Mouse (Mus musculus) hindbrain, postnatal 0 days (tissue): ENCODE data around the gene Eif4e2. TPM values are rescaled to one million over a fixed set of nuclear protein-coding genes. Genes with fewer than 3 reads are reported as not detected.

ENCODE experiments used
- ATAC-seq: fragments of 200-750 bp; cut with Nextera tagmentation; 2 replicates; pipeline ENCODE4 v1.8.0; 2017; ENCODE audit warnings: mild to moderate bottlenecking, moderate TSS enrichment, moderate library complexity
- DNase-seq: peaks from one replicate; pipeline ENCODE4 v3.0.0-alpha.2; 2015; ENCODE audit warnings: low spot score
- H3K27ac ChIP-seq: fragments of 300-500 bp; sonication (generic); 2 replicates; pipeline ENCODE4 v1.5.1; 2014; ENCODE audit warnings: mild to moderate bottlenecking
- H3K27me3 ChIP-seq: fragments of 300-500 bp; sonication (generic); 2 replicates; pipeline ENCODE4 v1.6.1; 2014; ENCODE audit warnings: low read length, mixed read lengths; ENCODE audit not compliant: insufficient read depth
- H3K36me3 ChIP-seq: fragments of 300-500 bp; sonication (generic); 2 replicates; pipeline ENCODE4 v1.6.1; 2014; ENCODE audit warnings: low read length, mixed read lengths; ENCODE audit not compliant: insufficient read depth
- H3K4me1 ChIP-seq: fragments of 300-500 bp; sonication (generic); 2 replicates; pipeline ENCODE4 v1.6.1; 2014; ENCODE audit warnings: antibody characterized with exemption, low read length, mixed read lengths; ENCODE audit not compliant: insufficient read depth
- H3K4me2 ChIP-seq: fragments of 300-500 bp; sonication (generic); 2 replicates; pipeline ENCODE4 v1.6.1; 2014; ENCODE audit warnings: low read depth, mild to moderate bottlenecking, low read length, moderate library complexity, mixed read lengths
- H3K4me3 ChIP-seq: fragments of 300-500 bp; sonication (generic); 2 replicates; pipeline ENCODE4 v1.5.1; 2014; ENCODE audit warnings: low read length
- H3K9ac ChIP-seq: fragments of 300-500 bp; sonication (generic); replicated peaks from 2 replicates; pipeline ENCODE4 v1.6.1; 2014; ENCODE audit warnings: mild to moderate bottlenecking, low read length, moderate library complexity, mixed read lengths
- H3K9me3 ChIP-seq: fragments of 300-500 bp; sonication (generic); 2 replicates; pipeline ENCODE4 v1.6.1; 2016; ENCODE audit warnings: low read length, mixed read lengths
- CTCF ChIP-seq: IDR thresholded peaks from 2 replicates; pipeline ENCODE4 v1.5.1; 2016; ENCODE audit warnings: antibody characterized with exemption, control low read depth, low read depth
- WGBS: fragments of 180-500 bp; shearing (Covaris S2); extraction: QIAGEN DNeasy Blood & Tissue Kit; methylation state at CpG from one replicate; pipeline ENCODE4 v1.1.7; 2014; 5-methylcytosine and 5-hydroxymethylcytosine counted together
- polyA plus RNA-seq: library from polyadenylated mRNA; unstranded; fragments of >200 nt; fragmentation: Nextera tagmentation; extraction: Ambion mirVana; gene quantifications from 2 replicates; pipeline ENCODE4 v1.2.1, GENCODE M21; 2015
- total RNA-seq: library from RNA; depleted of rRNA; stranded (reverse); fragments of >200 nt; gene quantifications from 2 replicates; pipeline ENCODE4 v1.2.3, GENCODE M21; 2014

Eif4e2 gene
- total and polyA plus RNA-seq, 2 experiments from 2014 or later = 60.4 to 99.7 TPM

- no peaks in the 10 kb centered on the region for H3K9me3 ChIP-seq
- no peaks in the 10 kb centered on the region for H3K27me3 ChIP-seq
- H3K27ac ChIP-seq = peak overlapping the region; percentile 76
- no peak overlapping the region for H3K4me2 ChIP-seq
- ATAC-seq (peak; percentile 21), DNase-seq (peak; percentile 58)
- no peaks in the 10 kb centered on the region for H3K36me3 ChIP-seq
- no peak for TF ChIP-seq CTCF
- H3K4me1 ChIP-seq = peaks cover 9% of the 10 kb centered on the region; the same call in 1 of the 2 replicates
- H3K9ac ChIP-seq = no peak overlapping the region
- no peak overlapping the region for H3K4me3 ChIP-seq
- WGBS = 39% methylated on average over 4 of the region's 4 CpGs
Measured at GRCm38 (mm10) chr1:87274134-87274533, 60.4 kb downstream of the Eif4e2 start.

DNA sequence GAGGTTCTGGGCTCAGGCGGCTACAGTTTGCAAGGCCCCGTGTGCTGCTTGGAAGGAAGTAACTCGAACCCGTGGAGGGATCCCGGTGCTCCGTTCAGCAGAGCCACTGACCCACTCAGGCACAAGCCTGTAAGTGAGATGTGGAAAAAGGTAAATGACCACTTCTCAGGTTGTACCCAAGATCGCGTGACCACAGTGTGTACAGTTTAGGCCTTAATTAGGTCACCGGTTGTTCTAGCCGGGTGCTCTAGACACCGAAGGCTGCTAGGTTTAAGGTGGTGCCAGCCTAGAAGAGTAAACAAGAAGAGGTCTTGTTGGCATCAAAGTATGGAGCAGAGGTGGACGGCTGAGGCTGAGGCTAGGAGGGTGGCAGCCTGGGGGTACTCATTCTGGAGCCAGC lies 61.4 kb downstream of the Eif4e2 start:
- DNase-seq (no peak), ATAC-seq (no peak)
- Histone ChIP-seq H3K27ac (no peak overlapping the region), H3K4me3 (no peak overlapping the region), H3K4me2 (no peak overlapping the region), H3K9ac (no peak overlapping the region), H3K4me1 (peaks cover 9% of the 10 kb centered on the region; the same call in 1 of the 2 replicates), H3K36me3 (no peaks in the 10 kb centered on the region), H3K9me3 (no peaks in the 10 kb centered on the region), H3K27me3 (no peaks in the 10 kb centered on the region)
- WGBS = 91% methylated on average over 12 of the region's 12 CpGs
- TF ChIP-seq CTCF = no peak

GRCm38 (mm10) chr1:87276056-87276455 lies 62.3 kb downstream of the Eif4e2 start:
- DNase-seq (no peak), ATAC-seq (no peak)
- no peak overlapping the region for H3K4me3 ChIP-seq
- no peaks in the 10 kb centered on the region for H3K27me3 ChIP-seq
- H3K9me3 ChIP-seq = no peaks in the 10 kb centered on the region
- no peak overlapping the region for H3K9ac ChIP-seq
- 35% methylated on average over 2 of the region's 2 CpGs for WGBS
- H3K4me2 ChIP-seq = no peak overlapping the region
- no peaks in the 10 kb centered on the region for H3K36me3 ChIP-seq
- TF ChIP-seq CTCF = no peak
- peaks cover 9% of the 10 kb centered on the region; the same call in 1 of the 2 replicates for H3K4me1 ChIP-seq
- no peak overlapping the region for H3K27ac ChIP-seq

DNA sequence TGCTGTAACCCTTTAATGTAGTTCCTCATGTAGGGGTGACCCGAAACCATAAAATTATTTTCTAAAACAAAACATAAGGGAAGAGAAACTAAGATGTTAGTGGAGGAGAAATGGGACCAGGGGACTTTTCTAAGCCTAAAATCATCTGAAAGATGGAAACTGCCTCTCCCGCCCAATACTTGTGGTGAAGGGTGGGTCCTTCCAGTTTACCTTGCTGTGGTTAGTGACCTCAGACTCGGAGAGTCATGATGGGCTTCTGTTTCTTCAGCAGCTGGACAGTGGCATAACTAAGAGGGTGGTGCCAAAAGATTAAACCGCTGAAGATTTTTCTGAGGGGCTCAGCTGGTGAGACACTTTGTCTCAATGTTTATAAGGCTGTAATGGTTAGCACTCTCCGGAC lies 66.6 kb downstream of the Eif4e2 start:
- no peak for ATAC-seq
- H3K9me3 ChIP-seq = no peaks in the 10 kb centered on the region
- H3K9ac ChIP-seq = no peak overlapping the region
- no peaks in the 10 kb centered on the region for H3K27me3 ChIP-seq
- H3K4me2 ChIP-seq = no peak overlapping the region
- TF ChIP-seq CTCF = no peak
- no peak for DNase-seq
- no peaks in the 10 kb centered on the region for H3K36me3 ChIP-seq
- 77% methylated on average over 5 of the region's 5 CpGs for WGBS
- no peaks in the 10 kb centered on the region for H3K4me1 ChIP-seq
- H3K27ac ChIP-seq = no peak overlapping the region
- H3K4me3 ChIP-seq = no peak overlapping the region

DNA sequence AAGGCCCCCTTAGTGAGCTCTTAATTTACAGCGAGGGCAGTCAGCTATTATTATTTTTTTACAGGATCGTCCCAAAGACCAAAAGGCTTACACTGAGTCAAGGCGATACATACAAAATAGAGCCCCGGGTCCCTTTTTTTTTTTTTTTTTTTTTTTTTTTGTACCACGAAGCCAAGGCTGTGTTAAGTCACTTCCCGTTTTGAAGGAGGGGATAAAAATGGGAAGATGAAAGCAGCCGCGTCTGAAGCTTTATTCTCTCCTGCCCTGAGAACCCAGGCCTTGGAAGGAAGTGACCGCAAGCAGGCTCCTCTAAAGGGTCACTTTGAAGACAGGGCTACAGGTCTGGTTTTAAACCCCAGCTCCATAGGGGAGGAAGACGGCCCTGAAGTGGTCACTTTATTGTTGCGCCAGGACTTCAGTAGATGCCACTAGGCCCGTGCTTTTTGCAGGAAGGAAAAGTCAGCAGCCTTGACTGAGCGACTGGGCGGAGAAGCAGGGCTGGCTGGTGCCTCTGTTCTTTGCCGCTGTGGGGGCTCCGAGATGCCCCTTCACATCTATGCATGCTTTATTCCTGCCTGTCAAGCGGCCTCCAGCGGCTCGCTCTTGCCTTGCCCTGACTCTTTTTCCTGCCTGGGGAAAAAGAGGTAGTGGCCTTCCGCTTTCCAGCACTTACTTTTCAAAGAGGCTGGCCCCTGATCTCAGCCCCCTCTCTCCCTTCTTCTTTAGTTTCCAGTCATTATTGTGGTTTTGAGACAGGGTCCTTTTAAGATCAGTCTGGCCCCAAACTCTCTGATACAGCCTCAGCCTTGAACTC lies 68.1 kb downstream of the Eif4e2 start:
- Histone ChIP-seq H3K27me3 (no peaks in the 10 kb centered on the region), H3K36me3 (no peaks in the 10 kb centered on the region), H3K4me2 (0 out of 2 replicates have a peak overlapping the region, but pooled peaks have one; percentile 10), H3K9me3 (no peaks in the 10 kb centered on the region), H3K27ac (no peak overlapping the region), H3K4me1 (no peaks in the 10 kb centered on the region), H3K9ac (no peak overlapping the region), H3K4me3 (no peak overlapping the region)
- ATAC-seq (no peak), DNase-seq (peak; percentile 18)
- 22% methylated on average over 20 of the region's 20 CpGs for WGBS
- TF ChIP-seq CTCF = no peak

- no peak overlapping the region for H3K4me2 ChIP-seq
- ATAC-seq (no peak), DNase-seq (no peak)
- no peaks in the 10 kb centered on the region for H3K4me1 ChIP-seq
- H3K9ac ChIP-seq = no peak overlapping the region
- no peaks in the 10 kb centered on the region for H3K27me3 ChIP-seq
- no peak; the same call in 1 of the 2 replicates for TF ChIP-seq CTCF
- no peaks in the 10 kb centered on the region for H3K9me3 ChIP-seq
- 73% methylated on average over 6 of the region's 6 CpGs for WGBS
- H3K27ac ChIP-seq = no peak overlapping the region
- no peaks in the 10 kb centered on the region for H3K36me3 ChIP-seq
- H3K4me3 ChIP-seq = no peak overlapping the region
Measured at GRCm38 (mm10) chr1:87282413-87282788, 68.7 kb downstream of the Eif4e2 start.

DNA sequence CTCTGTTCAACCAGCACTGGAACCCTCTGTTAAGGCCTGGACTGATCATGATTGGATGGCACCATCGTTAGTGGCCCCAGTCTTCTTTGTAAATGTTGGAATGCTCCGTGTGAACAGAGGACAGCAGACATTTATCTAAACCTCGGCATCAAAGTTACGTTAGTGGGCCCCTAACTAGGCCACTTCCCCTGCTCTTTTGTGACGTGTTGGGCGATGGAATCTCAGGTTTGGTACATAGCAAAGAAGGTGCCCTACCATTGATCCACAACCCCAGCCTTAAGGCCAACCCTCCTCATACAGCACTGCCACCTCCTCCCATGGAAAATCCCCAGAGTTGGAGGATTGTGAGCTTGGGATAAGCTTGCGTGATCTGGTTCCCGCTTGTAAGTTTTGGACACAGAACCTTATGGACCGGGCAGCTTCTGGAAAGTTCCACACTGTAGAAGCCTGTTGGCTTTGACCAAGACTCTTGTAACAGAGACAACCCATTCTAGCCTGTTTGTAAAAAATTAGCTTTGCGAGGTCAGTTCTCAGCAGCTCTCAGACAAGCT lies 69.8 kb downstream of the Eif4e2 start:
- Histone ChIP-seq H3K4me3 (no peak overlapping the region), H3K27ac (no peak overlapping the region), H3K9me3 (no peaks in the 10 kb centered on the region), H3K36me3 (no peaks in the 10 kb centered on the region), H3K4me1 (no peaks in the 10 kb centered on the region), H3K4me2 (no peak overlapping the region), H3K27me3 (no peaks in the 10 kb centered on the region), H3K9ac (no peak overlapping the region)
- no peak for TF ChIP-seq CTCF
- no peak for ATAC-seq
- DNase-seq = no peak
- WGBS = 88% methylated on average over 10 of the region's 10 CpGs
